Mouse (Mus musculus) gastrocnemius, adult 2 months (tissue): ENCODE measurements around the gene Lamtor4. TPM values are rescaled to one million over a fixed set of nuclear protein-coding genes. Genes with fewer than 3 reads are reported as not detected.

Experiments used
- DNase-seq: peaks from one replicate; pipeline ENCODE4 v3.0.0; 2022
- H3K27ac ChIP-seq: fragments of 200-600 bp; 2 replicates; pipeline ENCODE4 v1.8.1; 2022; ENCODE audit warnings: mild to moderate bottlenecking
- H3K4me3 ChIP-seq: fragments of 200-600 bp; 2 replicates; pipeline ENCODE4 v1.8.1; 2022; ENCODE audit warnings: mild to moderate bottlenecking, moderate library complexity
- CTCF ChIP-seq: fragments of 200-600 bp; IDR thresholded peaks from 2 replicates; pipeline ENCODE4 v1.8.1; 2022; ENCODE audit warnings: antibody characterized with exemption, mild to moderate bottlenecking, moderate library complexity
- intact Hi-C: fragments of 180-260 bp; cut with DNase I; formaldehyde crosslinking; loops from one replicate; pipeline ENCODE4 v1.15.1; 2025
- total RNA-seq, 2 experiments: library from RNA; stranded (reverse); gene quantifications; 2 replicates each; pipeline ENCODE4 v1.2.3; 2021

Lamtor4 gene
- total RNA-seq, 2 experiments from 2014 or later = 51.7 to 53.8 TPM

- intact Hi-C loops = no loop called here
- no peak overlapping the region for H3K27ac ChIP-seq
- H3K4me3 ChIP-seq = no peak overlapping the region
- TF ChIP-seq CTCF = no peak
- no peak for DNase-seq
Measured at GRCm38 (mm10) chr5:138280829-138281228, 25.5 kb downstream of the Lamtor4 start.

GRCm38 (mm10) chr5:138281798-138282197, 26.5 kb downstream of the Lamtor4 start:
- DNase-seq = no peak
- no peak for TF ChIP-seq CTCF
- intact Hi-C loops = no loop called here
- no peak overlapping the region for H3K4me3 ChIP-seq
- H3K27ac ChIP-seq = no peak overlapping the region

- intact Hi-C loops = no loop called here
- DNase-seq = no peak
- no peak overlapping the region for H3K4me3 ChIP-seq
- no peak overlapping the region for H3K27ac ChIP-seq
- TF ChIP-seq CTCF = no peak
Measured at GRCm38 (mm10) chr5:138283540-138283939, 28.3 kb downstream of the Lamtor4 start.

- Histone ChIP-seq H3K27ac (no peak overlapping the region), H3K4me3 (no peak overlapping the region)
- peak; percentile 11; the same call in 1 of the 2 replicates for TF ChIP-seq CTCF
- intact Hi-C loops = no loop called here
- no peak for DNase-seq
Measured at GRCm38 (mm10) chr5:138287861-138288260, 32.6 kb downstream of the Lamtor4 start.

- no peak for DNase-seq
- intact Hi-C loops = no loop called here
- TF ChIP-seq CTCF = no peak
- no peak overlapping the region for H3K4me3 ChIP-seq
- no peak overlapping the region for H3K27ac ChIP-seq
Measured at GRCm38 (mm10) chr5:138291638-138292037, 36.4 kb downstream of the Lamtor4 start.

- intact Hi-C loops = no loop called here
- no peak for TF ChIP-seq CTCF
- no peak for DNase-seq
- H3K4me3 ChIP-seq = no peak overlapping the region
- H3K27ac ChIP-seq = no peak overlapping the region
Measured at GRCm38 (mm10) chr5:138294158-138294557, 38.9 kb downstream of the Lamtor4 start.

GRCm38 (mm10) chr5:138299613-138300012, 44.3 kb downstream of the Lamtor4 start:
- Histone ChIP-seq H3K27ac (no peak overlapping the region), H3K4me3 (no peak overlapping the region)
- intact Hi-C loops = no loop called here
- DNase-seq = no peak
- no peak for TF ChIP-seq CTCF

Other genes with a start within 250 kb of the Lamtor4 start
- gene Smok3a, start 234.2 kb upstream of the Lamtor4 start, total RNA-seq = not detected
- not detected for gene Smok3b, start 234.1 kb upstream of the Lamtor4 start, total RNA-seq
- not detected for gene Smok3c, start 202.3 kb upstream of the Lamtor4 start, total RNA-seq
- 10 to 100 TPM; 10.7 to 10.8 TPM for gene Zkscan1, start 170.4 kb upstream of the Lamtor4 start, total RNA-seq
- gene Zscan21, start 138.6 kb upstream of the Lamtor4 start, total RNA-seq = 10 to 100 TPM; 12.7 to 17.0 TPM
- 1 to 10 TPM; 3.7 to 6.9 TPM for gene Zfp113, start 99.7 kb upstream of the Lamtor4 start, total RNA-seq
- gene Cops6, start 94.4 kb upstream of the Lamtor4 start, total RNA-seq = 100 to 1,000 TPM in 1 of 2 experiments, 10 to 100 TPM in 1; 97.7 to 111 TPM
- gene Ap4m1, start 83.5 kb upstream of the Lamtor4 start, total RNA-seq = 10 to 100 TPM in 1 of 2 experiments, 1 to 10 TPM in 1; 8.4 to 10.3 TPM
- gene Mcm7, start 83.1 kb upstream of the Lamtor4 start, total RNA-seq = 1 to 10 TPM; 8.6 to 9.0 TPM
- 10 to 100 TPM; 30.5 to 33.1 TPM for gene Taf6, start 68.0 kb upstream of the Lamtor4 start, total RNA-seq
- 1 to 10 TPM; 2.3 to 4.2 TPM for gene Cnpy4, start 68.0 kb upstream of the Lamtor4 start, total RNA-seq
- 1 to 10 TPM; 1.3 to 1.4 TPM for gene Mblac1, start 61.2 kb upstream of the Lamtor4 start, total RNA-seq
- under 1 TPM; 0.26 to 0.28 TPM for gene Nxpe5, start 29.6 kb upstream of the Lamtor4 start, total RNA-seq
- gene BC037034, start 8.6 kb downstream of the Lamtor4 start, total RNA-seq = 1 to 10 TPM; 2.3 to 2.6 TPM
- gene Gal3st4, start 17.4 kb downstream of the Lamtor4 start, total RNA-seq = under 1 TPM; 0.13 to 0.42 TPM
- gene Gm43720, start 24.5 kb downstream of the Lamtor4 start, total RNA-seq = not detected
- under 1 TPM in 1 of 2 experiments, not detected in 1; 0.06 TPM for gene Gpc2, start 24.5 kb downstream of the Lamtor4 start, total RNA-seq
- gene Stag3, start 24.8 kb downstream of the Lamtor4 start, total RNA-seq = not detected
- gene Pvrig, start 86.5 kb downstream of the Lamtor4 start, total RNA-seq = not detected
- gene Zfp157, start 186.0 kb downstream of the Lamtor4 start, total RNA-seq = 1 to 10 TPM; 2.1 to 2.4 TPM